Mouse (Mus musculus) NIH3T3 (cell line): ENCODE data around the gene Rbfox2.
"Not testable (repeated sequence)": the region's sequence is repeated elsewhere in the genome, so short reads cannot be mapped to it uniquely, and the experiment has no call there.

Source experiments
- DNase-seq: peaks from one replicate; pipeline ENCODE4 v3.0.0-alpha.2; 2012; ENCODE audit warnings: low read depth

The Rbfox2 gene

DNA sequence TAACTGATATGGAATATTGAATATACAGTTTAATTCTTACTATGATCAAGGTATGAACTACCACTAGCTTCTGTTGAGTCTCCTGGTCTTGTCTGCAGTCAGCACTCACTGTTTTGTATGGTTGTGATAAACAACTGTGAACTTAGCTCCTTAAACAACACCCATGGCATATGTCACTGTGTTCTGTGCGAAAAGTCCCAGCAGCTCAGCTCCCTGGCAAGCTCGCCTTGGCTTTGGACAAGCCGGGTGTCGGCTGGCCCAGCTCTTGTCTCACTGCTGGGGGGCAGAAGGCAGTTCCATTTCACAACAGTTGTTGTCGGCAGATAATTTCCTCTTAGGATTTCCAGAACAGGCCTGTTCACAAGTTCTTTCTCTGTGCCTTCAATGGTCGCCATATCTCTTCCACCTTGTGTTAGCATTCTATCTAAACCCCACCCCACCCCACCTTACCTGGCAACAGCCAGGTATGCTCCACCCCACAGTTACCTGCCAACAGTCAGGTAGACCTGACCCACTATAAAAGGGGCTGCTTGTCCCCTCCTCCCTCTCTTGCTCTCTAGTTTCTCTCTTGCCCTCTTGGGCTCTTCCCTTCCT, 241.4 kb downstream of the Rbfox2 start:
- DNase-seq = no peak

- no peak for DNase-seq
Observed at GRCm38 (mm10) chr15:77062746-77063145, 244.1 kb downstream of the Rbfox2 start.

DNA sequence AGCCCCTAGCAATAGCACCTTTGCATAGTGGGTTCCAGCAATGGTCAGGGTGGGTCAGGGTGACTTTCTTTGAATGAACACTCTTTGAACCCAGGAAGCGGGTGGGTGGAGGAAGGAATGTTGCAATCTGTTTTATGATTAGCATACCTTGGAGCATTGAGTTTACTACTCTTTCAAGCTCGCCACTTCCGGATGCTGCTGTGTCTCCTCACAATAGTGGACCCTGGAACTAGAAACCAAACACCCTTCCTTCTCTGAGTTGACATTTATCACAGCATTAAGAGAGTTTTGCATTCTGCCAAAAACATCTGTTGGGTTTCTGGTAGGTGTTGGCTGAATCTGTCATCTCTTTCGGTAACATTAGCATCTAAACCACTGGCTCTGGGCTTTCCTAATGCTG, 247.4 kb downstream of the Rbfox2 start:
- not testable (repeated sequence) for DNase-seq

DNA sequence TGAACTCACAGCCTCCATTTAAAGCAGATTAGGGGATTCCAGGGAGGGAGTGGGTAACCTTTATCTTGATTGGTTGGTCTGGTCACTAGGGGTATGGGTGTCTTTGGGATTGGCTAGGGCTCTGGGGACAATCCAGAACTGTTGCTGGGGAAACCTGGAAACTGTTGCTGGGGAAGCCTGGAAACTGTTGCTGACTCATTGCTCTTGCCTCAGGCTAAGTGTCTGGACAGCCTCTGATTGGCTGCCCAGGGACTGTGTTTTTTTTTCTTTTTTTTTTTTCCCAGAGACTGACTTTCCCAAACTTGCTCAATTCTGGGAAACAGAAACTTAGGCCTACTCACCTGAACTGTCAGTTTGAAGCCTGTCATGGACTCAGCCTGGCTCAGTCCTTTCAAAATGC, 248.2 kb downstream of the Rbfox2 start:
- DNase-seq = peak; percentile 76

GRCm38 (mm10) chr15:77056791-77057051, 250.1 kb downstream of the Rbfox2 start:
- no peak for DNase-seq

DNA sequence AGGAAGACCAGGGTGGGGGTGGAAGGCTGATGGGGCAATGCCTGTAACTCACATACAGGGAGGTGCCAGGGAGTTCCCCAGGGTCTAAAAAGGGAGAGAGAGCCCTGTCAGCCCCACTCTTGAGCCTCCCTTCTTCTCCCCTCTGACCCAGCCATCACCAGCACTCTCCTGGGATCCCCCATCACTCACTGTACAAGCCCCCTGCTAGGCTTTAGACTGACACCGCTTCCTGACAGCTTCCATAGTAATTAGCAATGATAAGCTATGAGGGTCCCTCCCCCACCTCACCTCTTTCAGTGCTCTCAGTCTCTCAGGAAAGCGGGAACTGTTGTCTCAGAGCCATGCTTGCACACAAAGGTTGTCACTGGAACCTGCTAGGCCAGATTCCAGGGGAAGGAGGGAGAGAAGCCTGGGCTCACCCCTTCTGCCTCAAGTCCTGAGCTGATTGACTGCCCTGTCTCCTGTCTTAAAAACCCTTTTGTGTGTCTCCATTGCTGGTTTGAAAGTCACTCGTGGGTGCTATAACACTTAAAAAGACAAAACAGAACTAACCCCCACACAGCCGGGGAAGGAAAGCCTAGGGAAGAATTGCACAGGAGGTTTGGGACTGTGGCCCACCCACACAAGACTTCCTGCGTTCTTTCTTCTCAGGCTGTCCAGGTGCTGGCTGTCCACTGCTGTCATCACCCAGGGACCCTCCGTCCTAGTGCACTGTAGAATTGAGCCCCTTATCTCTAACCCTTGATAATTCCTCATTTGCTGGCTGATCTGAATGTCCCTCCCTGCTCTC, 250.6 kb downstream of the Rbfox2 start:
- peak; percentile 60 for DNase-seq

DNA sequence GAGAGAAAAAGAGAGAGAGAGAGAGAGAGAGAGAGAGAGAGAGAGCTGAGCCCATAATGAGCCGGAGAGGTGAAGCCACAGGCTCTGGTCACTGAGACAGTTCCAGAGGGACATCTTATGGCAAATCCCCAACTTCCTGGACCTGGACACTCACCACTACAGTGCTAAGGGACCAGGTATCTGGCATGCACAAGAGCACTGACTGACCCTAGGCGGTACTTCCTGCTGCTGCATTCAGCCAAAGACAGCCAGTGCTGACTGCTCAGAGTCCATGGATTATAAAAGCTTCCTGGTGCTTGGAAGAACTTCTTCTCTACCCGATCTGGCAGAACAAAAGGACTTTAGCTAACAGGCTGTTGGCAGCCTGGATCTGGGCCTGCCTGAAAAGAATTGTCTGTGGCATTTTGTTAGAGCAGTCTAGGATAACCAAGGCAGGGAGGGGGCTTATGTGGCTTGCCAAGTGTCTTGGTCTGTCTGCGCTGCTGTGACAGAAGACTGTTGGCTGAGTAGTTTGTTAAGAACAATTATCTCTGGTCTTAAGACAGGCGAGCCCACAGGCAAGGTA, 252.1 kb downstream of the Rbfox2 start:
- no peak for DNase-seq

DNA sequence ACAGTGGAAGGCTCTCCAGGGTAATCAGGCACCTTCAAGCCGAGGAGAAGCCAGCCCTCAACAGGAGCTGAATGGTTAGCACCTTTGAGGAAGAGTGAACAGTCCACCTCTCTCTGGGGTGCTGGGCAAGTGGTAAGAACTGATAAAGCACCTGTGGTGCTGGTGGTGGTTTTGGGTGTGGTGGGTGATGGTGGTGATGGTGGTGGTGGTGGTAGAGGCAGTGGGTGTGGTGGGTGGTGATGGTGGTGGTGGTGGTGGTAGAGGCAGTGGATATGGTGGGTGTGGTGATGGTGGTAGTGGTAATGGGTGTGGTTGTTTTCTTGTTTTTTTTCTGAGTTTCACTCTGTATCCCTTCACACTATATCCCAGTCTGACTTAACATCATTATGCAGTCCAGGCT, 253.8 kb downstream of the Rbfox2 start:
- no peak for DNase-seq

GRCm38 (mm10) chr15:77052176-77052575, 254.6 kb downstream of the Rbfox2 start:
- DNase-seq = no peak

DNA sequence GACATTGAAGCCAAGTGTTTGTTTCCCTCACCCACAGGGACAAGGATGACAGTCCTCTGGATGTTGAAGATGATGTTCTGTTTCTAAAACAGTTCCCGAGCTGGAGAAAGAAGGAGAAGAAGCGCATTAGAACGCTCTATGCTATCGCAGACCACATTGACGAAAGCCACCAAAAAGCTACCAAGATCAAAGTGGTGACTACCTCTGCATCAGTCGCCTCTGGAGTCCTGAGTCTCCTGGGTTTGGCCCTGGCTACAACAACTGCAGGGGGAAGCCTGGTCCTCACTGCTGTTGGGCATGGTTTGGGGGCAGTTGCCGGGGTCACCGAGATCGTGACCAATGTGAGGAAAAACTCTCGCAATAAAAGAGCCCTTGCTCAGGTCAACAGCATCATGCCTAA, 256.2 kb downstream of the Rbfox2 start, which contains the start of gene Mb:
TSS of gene Mb (minus strand) at position 101 of the 400 bp plus-strand sequence.
- no peak for DNase-seq

DNA sequence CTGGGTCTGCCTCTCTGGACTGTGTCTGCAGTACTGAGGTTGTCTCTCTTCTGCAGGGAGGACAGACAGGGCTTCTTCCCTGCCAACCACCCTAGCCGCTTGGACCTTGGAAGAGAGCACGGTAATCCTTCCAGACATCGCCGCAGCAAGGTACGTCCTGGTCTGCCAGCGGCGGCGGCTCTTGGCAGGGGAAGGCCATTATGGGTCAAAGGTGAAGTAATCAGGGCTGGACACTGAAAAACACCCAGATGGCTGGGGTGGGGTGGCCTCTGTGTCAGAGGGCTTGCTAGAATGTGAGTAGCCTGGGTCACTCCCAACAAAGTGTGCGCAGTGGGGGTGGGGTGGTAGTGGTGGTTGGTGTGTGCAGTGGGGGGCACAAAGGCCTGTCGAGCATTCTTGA, 261.2 kb downstream of the Rbfox2 start:
- DNase-seq = no peak

DNA sequence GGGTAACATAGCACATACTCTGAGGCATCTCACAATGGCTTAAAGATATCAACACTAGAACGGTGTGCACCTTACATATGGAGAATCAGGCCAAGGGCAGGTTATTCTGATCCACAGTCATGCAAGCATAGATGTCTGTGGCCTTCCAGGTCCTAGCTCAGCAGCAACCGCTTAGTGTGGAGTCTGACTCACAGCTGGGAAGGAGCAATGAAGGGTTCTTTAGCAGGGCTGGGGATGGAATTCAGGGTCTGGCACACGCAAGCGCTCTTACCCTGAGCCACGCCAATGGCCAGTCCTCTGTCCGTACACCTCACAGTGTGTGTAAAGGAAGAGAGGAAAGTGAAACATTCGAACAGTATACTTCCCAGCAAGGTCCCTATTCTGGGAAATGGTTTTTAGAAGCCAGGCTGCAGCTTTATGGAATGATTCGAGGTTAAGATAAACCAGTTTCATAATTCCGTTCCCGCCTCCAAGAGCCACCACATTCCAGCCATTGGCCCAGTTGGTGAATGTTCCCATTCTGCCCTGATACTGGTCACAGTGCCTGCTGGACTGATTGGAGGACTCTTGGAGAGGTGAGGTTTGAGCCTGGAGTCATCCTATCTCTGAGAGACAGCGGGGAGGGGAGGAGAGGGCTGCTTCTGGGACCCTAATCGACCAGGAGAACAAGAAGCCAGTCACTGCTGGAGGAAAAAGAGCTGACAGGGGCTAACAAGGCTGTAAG, 262.0 kb downstream of the Rbfox2 start, which contains the start of gene Apol6:
TSS of gene Apol6 (plus strand) at position 133 of the 724 bp plus-strand sequence.
- DNase-seq = peak; percentile 66

GRCm38 (mm10) chr15:77040784-77041183, 266.0 kb downstream of the Rbfox2 start:
- no peak for DNase-seq

DNA sequence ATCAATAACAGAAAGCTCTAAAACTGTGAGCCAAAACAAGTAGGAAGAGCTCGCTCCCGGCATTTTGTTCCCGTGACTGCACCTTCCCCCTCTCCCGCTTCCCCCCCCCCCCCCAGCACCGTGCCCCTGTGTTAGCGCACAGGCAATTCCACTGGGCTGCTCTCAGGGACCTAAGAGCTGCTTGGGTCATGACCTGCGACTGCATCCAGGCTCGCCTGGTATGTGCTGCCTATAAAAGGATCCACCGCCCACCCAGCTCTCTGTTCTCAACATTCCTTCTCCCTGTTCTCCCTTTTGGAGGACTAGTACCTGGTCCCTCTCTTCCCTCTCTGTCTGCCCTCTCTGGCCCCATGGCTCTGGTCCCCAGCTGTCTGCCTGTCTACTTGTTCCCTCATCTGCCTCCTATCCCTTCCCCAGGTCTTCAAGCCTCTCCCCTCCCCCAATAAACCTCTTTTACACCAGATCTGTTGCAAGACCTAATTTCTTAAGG, 267.5 kb downstream of the Rbfox2 start:
- DNase-seq = no peak

DNA sequence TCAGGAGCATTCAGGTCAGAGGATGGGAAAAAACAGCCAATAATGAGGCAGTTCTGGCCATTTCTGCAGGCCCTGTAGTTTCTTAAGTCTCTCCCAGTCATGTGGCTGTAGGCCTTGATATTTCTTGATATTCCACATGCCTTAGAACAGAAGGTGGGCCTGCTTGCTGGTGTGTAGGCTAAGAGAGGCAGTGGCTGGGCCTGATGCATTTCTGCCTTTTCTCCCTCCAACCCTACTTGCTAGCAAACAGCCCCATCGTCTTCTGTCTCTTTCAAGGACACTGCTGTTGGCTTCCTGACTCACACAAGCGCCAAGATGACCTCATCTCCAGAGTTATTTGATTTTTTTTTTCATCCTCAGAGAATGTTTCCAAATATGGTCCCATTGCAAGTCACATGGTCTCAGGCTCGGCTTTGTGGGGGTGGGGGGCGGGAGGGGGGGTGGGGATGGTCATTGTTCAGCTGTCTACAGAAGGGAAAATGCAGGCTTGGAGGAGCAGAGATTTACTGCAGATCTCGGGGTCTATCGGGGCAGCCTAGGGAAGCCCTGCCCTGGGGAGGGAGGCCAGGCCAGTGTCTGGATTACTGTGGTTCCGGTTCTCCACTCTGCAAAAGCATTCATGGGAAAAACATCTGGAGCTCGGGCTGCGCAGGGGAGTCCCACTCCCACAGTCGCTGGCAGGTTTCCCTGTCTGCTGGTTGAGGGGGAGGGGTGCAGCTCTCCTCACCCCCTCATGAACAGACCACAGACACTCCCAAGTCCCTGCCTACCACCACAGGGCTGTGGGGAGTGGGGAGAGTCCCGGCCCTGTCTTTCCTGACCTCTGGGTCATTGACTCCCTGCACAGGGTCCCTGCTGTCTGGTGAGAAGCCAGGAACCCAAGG, 269.3 kb downstream of the Rbfox2 start:
- DNase-seq = peak; percentile 94

DNA sequence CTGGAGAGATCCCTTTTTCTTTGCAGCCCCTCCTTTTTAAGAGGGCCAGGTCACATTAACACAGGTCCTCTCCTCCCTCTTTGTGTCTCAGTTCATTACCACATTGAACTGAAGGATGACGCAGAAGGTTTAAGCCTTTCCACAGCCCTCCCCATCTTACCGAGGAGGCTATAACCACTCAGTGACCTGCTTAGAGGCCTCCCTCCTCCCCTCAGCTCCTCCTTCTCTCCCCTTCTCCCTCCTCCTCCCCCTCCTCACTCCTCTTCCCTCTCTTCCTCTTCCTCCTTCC, 269.9 kb downstream of the Rbfox2 start:
- no peak for DNase-seq

- peak; percentile 99 for DNase-seq
Observed at GRCm38 (mm10) chr15:77036320-77036988, 270.4 kb downstream of the Rbfox2 start.

DNA sequence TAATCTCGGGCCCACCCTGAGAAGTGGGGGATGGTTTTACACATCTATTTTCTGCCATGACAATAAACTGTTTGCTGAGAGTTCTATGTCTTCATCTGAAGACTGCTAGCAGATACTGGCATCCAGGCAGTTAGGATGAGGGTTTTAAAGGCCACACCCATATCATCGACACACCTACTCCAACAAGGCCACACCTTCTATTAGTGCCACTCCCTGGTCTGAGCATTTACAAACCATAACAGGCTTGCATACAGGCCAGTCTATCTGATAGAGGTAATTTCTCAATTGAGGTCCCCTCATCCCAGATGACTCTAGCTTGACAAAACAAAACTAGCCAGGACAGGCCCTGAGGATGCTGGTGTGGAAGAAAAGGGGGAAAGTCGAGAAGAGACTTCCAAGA, 271.2 kb downstream of the Rbfox2 start:
- DNase-seq = no peak

GRCm38 (mm10) chr15:77034526-77034925, 272.3 kb downstream of the Rbfox2 start:
- no peak for DNase-seq

GRCm38 (mm10) chr15:77031271-77031670, 275.5 kb downstream of the Rbfox2 start:
- DNase-seq = no peak

DNA sequence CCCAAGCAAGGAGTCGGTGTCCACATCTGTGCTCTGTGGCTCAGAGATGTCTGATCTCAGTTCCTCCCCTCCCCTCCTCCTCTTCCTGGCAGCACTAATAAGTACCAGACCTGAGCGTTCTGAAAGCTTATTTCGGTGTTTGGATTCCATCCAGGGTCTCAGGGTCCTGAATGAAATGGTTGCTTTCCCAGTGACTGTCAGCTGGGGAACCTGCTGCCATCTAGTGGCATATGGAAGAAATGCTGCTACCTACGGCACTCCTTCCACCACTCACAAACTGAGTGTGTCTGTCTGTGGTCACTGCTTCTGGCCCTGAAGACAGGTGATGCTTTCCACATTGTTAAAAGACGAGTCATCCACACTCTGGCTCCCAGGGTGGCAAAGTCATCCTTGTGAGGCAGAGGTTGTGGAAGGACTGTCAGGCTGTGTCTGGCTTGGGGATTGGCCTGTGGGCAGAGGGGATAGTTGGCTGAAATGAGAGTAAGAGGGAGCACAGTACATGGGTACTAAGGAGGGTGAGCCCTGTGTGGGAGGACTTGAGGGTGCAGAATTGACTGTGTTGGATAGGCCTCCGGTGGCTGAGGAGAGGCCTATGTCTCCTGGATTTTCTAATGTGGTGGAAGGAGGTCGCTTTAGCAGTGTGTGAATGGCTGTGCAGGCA, 277.3 kb downstream of the Rbfox2 start:
- DNase-seq = peak; percentile 99
